Mouse (Mus musculus): ENCODE data around the gene Frmd4b. TPM values are rescaled to one million over a fixed set of nuclear protein-coding genes. Genes with fewer than 3 reads are reported as not detected.

Frmd4b gene
- polyA plus RNA-seq, 1 experiment, result 0.59 TPM

DNA sequence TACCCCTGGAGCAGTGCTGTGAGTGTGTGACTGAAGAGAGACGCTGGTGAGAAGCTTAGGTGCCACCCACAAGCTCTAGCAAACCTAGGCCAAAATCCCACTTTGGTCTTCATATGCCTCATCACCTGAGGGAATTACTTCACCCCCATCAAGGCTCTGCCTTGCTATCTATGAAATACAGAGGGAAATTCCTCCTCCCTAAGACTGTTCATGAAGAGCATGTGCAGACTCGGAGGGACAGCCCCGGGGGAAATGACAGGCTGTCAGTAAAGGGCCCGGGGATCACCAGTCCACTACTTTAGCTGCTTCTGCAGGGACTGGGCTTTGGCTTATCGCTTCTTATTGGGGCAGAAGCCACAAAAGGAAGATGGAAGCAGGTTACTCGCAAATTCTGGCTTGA, 108.9 kb downstream of the Frmd4b start:
- Histone ChIP-seq H3K79me2 (ENCODE audit: control insufficient read depth, insufficient read depth) (no peaks in the 10 kb centered on the region), H3ac (ENCODE audit: control insufficient read depth, insufficient read length) (no peak overlapping the region), H3K4me2 (ENCODE audit: low read depth) (no peak overlapping the region), H3K36me3 (ENCODE audit: control insufficient read depth, insufficient read depth) (no peaks in the 10 kb centered on the region), H3K4me3 (no peak overlapping the region), H3K27me3 (ENCODE audit: control insufficient read depth, insufficient read depth, insufficient read length) (no peaks in the 10 kb centered on the region)
- TF ChIP-seq SRF (IDR thresholded peaks at IDR 0.05; ENCODE audit: control insufficient read depth, insufficient read length, low read depth), result no peak
- TF ChIP-seq REST (IDR thresholded peaks at IDR 0.05; ENCODE audit: insufficient read depth, insufficient read length), result no peak
- TF ChIP-seq POLR2A (IDR thresholded peaks at IDR 0.05; ENCODE audit: insufficient read length, low read depth), result no peak
- no peak for TF ChIP-seq MAX (IDR thresholded peaks at IDR 0.05; ENCODE audit: low read depth)
- TF ChIP-seq TCF3 (IDR thresholded peaks at IDR 0.05; ENCODE audit: insufficient read length, low read depth), result no peak

DNA sequence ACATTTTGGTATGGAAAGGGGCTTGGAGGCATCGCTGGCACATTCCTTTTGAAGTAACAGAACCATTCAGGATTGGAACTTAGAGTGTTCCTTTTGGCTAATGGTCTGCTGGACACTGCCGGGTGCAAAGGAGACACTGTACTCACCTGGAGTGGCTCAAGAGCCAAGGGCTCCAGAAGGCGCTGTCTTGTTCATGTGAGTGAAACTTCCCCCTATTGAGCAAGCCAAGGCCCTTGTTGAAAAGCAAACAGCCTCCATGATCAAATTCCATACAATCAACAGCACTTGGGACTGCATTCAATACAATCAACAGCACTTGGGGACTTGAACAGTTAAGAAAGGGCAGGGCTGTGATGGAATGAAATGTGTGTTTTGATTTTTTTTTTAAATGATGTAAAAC, 109.4 kb downstream of the Frmd4b start:
- H3K4me2 ChIP-seq (ENCODE audit: low read depth), result no peak overlapping the region
- H3ac ChIP-seq (ENCODE audit: control insufficient read depth, insufficient read length), result no peak overlapping the region
- no peak overlapping the region for H3K4me3 ChIP-seq
- TF ChIP-seq TCF12 (IDR thresholded peaks at IDR 0.05; ENCODE audit: insufficient read depth, poor library complexity, severe bottlenecking), result no peak
- no peak for TF ChIP-seq CEBPB (IDR thresholded peaks at IDR 0.05; ENCODE audit: insufficient read depth, poor library complexity, severe bottlenecking)
- TF ChIP-seq REST (IDR thresholded peaks at IDR 0.05; ENCODE audit: insufficient read depth, insufficient read length), result no peak
- no peak for TF ChIP-seq MAX (IDR thresholded peaks at IDR 0.05; ENCODE audit: low read depth)
- no peak for TF ChIP-seq MYOD1 (IDR thresholded peaks at IDR 0.05; ENCODE audit: control insufficient read depth in 1 of 3, insufficient read length in 2 of 3, low read depth in 2 of 3)
- no peak for TF ChIP-seq USF1 (IDR thresholded peaks at IDR 0.05; ENCODE audit: low read depth)
- TF ChIP-seq E2F4 (IDR thresholded peaks at IDR 0.05; ENCODE audit: insufficient read depth), result no peak
- no peaks in the 10 kb centered on the region for H3K79me2 ChIP-seq (ENCODE audit: control insufficient read depth, insufficient read depth)
- no peaks in the 10 kb centered on the region for H3K36me3 ChIP-seq (ENCODE audit: control insufficient read depth, insufficient read depth)
- no peaks in the 10 kb centered on the region for H3K27me3 ChIP-seq (ENCODE audit: control insufficient read depth, insufficient read depth, insufficient read length)

- no peak overlapping the region for H3K4me2 ChIP-seq (ENCODE audit: low read depth)
- H3K36me3 ChIP-seq (ENCODE audit: control insufficient read depth, insufficient read depth), result no peaks in the 10 kb centered on the region
- H3K79me2 ChIP-seq (ENCODE audit: control insufficient read depth, insufficient read depth), result no peaks in the 10 kb centered on the region
- H3K27me3 ChIP-seq (ENCODE audit: control insufficient read depth, insufficient read depth, insufficient read length), result no peaks in the 10 kb centered on the region
- H3ac ChIP-seq (ENCODE audit: control insufficient read depth, insufficient read length), result no peak overlapping the region
- H3K4me3 ChIP-seq, result no peak overlapping the region
- no peak for TF ChIP-seq USF1 (IDR thresholded peaks at IDR 0.05; ENCODE audit: low read depth)
- no peak for TF ChIP-seq TCF3 (IDR thresholded peaks at IDR 0.05; ENCODE audit: insufficient read length, low read depth)
- no peak for TF ChIP-seq REST (IDR thresholded peaks at IDR 0.05; ENCODE audit: insufficient read depth, insufficient read length)
- no peak for TF ChIP-seq E2F4 (IDR thresholded peaks at IDR 0.05; ENCODE audit: insufficient read depth)
- TF ChIP-seq MAX (IDR thresholded peaks at IDR 0.05; ENCODE audit: low read depth), result no peak
- TF ChIP-seq MYOD1 (IDR thresholded peaks at IDR 0.05; ENCODE audit: control insufficient read depth in 1 of 3, insufficient read length in 2 of 3, low read depth in 2 of 3), result no peak
- no peak for TF ChIP-seq CEBPB (IDR thresholded peaks at IDR 0.05; ENCODE audit: insufficient read depth, poor library complexity, severe bottlenecking)
- TF ChIP-seq POLR2A (IDR thresholded peaks at IDR 0.05; ENCODE audit: insufficient read length, low read depth), result no peak
- TF ChIP-seq TCF12 (IDR thresholded peaks at IDR 0.05; ENCODE audit: insufficient read depth, poor library complexity, severe bottlenecking), result no peak
- TF ChIP-seq MYOG (IDR thresholded peaks at IDR 0.05; ENCODE audit: control insufficient read depth in 1 of 3, insufficient read depth in 1 of 3, insufficient read length in 2 of 3, low read depth in 2 of 3), result no peak
- no peak for TF ChIP-seq SRF (IDR thresholded peaks at IDR 0.05; ENCODE audit: control insufficient read depth, insufficient read length, low read depth)
- TF ChIP-seq POLR2AphosphoS2 (IDR thresholded peaks at IDR 0.05; ENCODE audit: insufficient read length, low read depth), result no peak
Observed at GRCm38 (mm10) chr6:97506141-97506650, 111.1 kb downstream of the Frmd4b start.

DNA sequence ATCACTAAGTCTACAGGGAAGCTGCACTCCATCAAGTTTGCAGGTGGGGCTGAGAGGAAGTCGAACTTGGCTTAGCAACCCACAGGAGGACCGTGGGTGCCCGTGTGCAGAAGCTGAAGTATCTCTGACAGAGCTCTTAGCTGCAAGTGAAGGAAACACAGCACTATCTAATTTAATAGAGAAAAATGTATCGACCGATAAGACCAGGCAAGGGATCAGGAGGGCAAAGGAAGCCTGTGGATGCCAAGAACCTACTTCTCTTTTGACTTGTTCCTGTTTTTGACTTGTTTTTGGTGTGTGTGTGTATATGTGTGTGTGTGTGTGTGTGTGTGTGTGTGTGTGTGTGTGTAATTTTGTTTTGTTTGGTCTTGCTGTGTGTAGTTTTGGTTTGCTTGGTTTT, 112.7 kb downstream of the Frmd4b start:
- Histone ChIP-seq H3K36me3 (ENCODE audit: control insufficient read depth, insufficient read depth) (no peaks in the 10 kb centered on the region), H3ac (ENCODE audit: control insufficient read depth, insufficient read length) (no peak overlapping the region), H3K4me3 (no peak overlapping the region), H3K79me2 (ENCODE audit: control insufficient read depth, insufficient read depth) (no peaks in the 10 kb centered on the region), H3K4me2 (ENCODE audit: low read depth) (no peak overlapping the region), H3K27me3 (ENCODE audit: control insufficient read depth, insufficient read depth, insufficient read length) (peaks cover 5% of the 10 kb centered on the region)
- TF ChIP-seq SRF (IDR thresholded peaks at IDR 0.05; ENCODE audit: control insufficient read depth, insufficient read length, low read depth), result no peak
- TF ChIP-seq TCF3 (IDR thresholded peaks at IDR 0.05; ENCODE audit: insufficient read length, low read depth), result no peak
- TF ChIP-seq MAX (IDR thresholded peaks at IDR 0.05; ENCODE audit: low read depth), result no peak
- no peak for TF ChIP-seq USF1 (IDR thresholded peaks at IDR 0.05; ENCODE audit: low read depth)
- no peak for TF ChIP-seq REST (IDR thresholded peaks at IDR 0.05; ENCODE audit: insufficient read depth, insufficient read length)
- TF ChIP-seq E2F4 (IDR thresholded peaks at IDR 0.05; ENCODE audit: insufficient read depth), result no peak
- no peak for TF ChIP-seq MYOG (IDR thresholded peaks at IDR 0.05; ENCODE audit: control insufficient read depth in 1 of 3, insufficient read depth in 1 of 3, insufficient read length in 2 of 3, low read depth in 2 of 3)
- no peak for TF ChIP-seq POLR2A (IDR thresholded peaks at IDR 0.05; ENCODE audit: insufficient read length, low read depth)
- TF ChIP-seq MYOD1 (IDR thresholded peaks at IDR 0.05; ENCODE audit: control insufficient read depth in 1 of 3, insufficient read length in 2 of 3, low read depth in 2 of 3), result no peak
- TF ChIP-seq POLR2AphosphoS2 (IDR thresholded peaks at IDR 0.05; ENCODE audit: insufficient read length, low read depth), result no peak
- no peak for TF ChIP-seq TCF12 (IDR thresholded peaks at IDR 0.05; ENCODE audit: insufficient read depth, poor library complexity, severe bottlenecking)
- no peak for TF ChIP-seq CEBPB (IDR thresholded peaks at IDR 0.05; ENCODE audit: insufficient read depth, poor library complexity, severe bottlenecking)

DNA sequence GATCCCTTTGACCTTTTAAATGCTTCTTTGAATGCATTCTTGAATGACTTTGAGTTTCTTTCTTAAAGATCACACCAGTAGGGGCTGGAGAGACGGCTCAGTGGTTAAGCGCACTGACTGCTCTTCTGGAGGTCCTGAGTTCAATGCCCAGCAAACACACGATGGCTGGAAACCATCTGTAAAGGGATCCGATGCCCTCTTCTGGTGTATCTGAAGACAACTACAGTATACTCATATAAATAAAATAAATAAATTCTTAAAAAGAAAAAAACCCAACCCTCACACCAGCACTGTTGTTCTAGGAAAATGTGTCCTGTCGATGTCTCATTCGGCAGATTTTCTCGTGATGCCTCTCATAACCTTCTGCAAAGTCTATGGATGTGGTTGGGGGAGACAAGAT, 116.3 kb downstream of the Frmd4b start:
- Histone ChIP-seq H3K79me2 (ENCODE audit: control insufficient read depth, insufficient read depth) (no peaks in the 10 kb centered on the region), H3K36me3 (ENCODE audit: control insufficient read depth, insufficient read depth) (no peaks in the 10 kb centered on the region), H3K4me3 (no peak overlapping the region), H3ac (ENCODE audit: control insufficient read depth, insufficient read length) (no peak overlapping the region), H3K27me3 (ENCODE audit: control insufficient read depth, insufficient read depth, insufficient read length) (peaks cover 5% of the 10 kb centered on the region), H3K4me2 (ENCODE audit: low read depth) (no peak overlapping the region)
- TF ChIP-seq POLR2AphosphoS2 (IDR thresholded peaks at IDR 0.05; ENCODE audit: insufficient read length, low read depth) (no peak), MYOG (IDR thresholded peaks at IDR 0.05; ENCODE audit: control insufficient read depth in 1 of 3, insufficient read depth in 1 of 3, insufficient read length in 2 of 3, low read depth in 2 of 3) (no peak), CEBPB (IDR thresholded peaks at IDR 0.05; ENCODE audit: insufficient read depth, poor library complexity, severe bottlenecking) (no peak), MAX (IDR thresholded peaks at IDR 0.05; ENCODE audit: low read depth) (no peak), USF1 (IDR thresholded peaks at IDR 0.05; ENCODE audit: low read depth) (no peak), TCF3 (IDR thresholded peaks at IDR 0.05; ENCODE audit: insufficient read length, low read depth) (no peak), SRF (IDR thresholded peaks at IDR 0.05; ENCODE audit: control insufficient read depth, insufficient read length, low read depth) (no peak), E2F4 (IDR thresholded peaks at IDR 0.05; ENCODE audit: insufficient read depth) (no peak), REST (IDR thresholded peaks at IDR 0.05; ENCODE audit: insufficient read depth, insufficient read length) (no peak), POLR2A (IDR thresholded peaks at IDR 0.05; ENCODE audit: insufficient read length, low read depth) (no peak), TCF12 (IDR thresholded peaks at IDR 0.05; ENCODE audit: insufficient read depth, poor library complexity, severe bottlenecking) (no peak), MYOD1 (IDR thresholded peaks at IDR 0.05; ENCODE audit: control insufficient read depth in 1 of 3, insufficient read length in 2 of 3, low read depth in 2 of 3) (no peak)
